Mouse (Mus musculus) kidney, embryonic 16.5 days (tissue): ENCODE results near the gene Atp5s. TPM values are rescaled to one million over a fixed set of nuclear protein-coding genes. Genes with fewer than 3 reads are reported as not detected.

Experiments used
- ATAC-seq: fragments of 200-750 bp; cut with Nextera tagmentation; 2 replicates; pipeline ENCODE4 v1.8.0; 2017; ENCODE audit warnings: moderate TSS enrichment; ENCODE audit not compliant: low FRiP score, low TSS enrichment
- H3K27ac ChIP-seq: fragments of 300-500 bp; sonication (generic); 2 replicates; pipeline ENCODE4 v1.5.1; 2014; ENCODE audit warnings: low read length
- H3K27me3 ChIP-seq: fragments of 300-500 bp; sonication (generic); 2 replicates; pipeline ENCODE4 v1.6.1; 2014; ENCODE audit warnings: low read length, control low read depth, mixed read lengths; ENCODE audit not compliant: insufficient read depth
- H3K36me3 ChIP-seq: fragments of 300-500 bp; sonication (generic); 2 replicates; pipeline ENCODE4 v1.6.1; 2014; ENCODE audit warnings: low read length, control low read depth, mixed read lengths; ENCODE audit not compliant: insufficient read depth
- H3K4me1 ChIP-seq: fragments of 300-500 bp; sonication (generic); 2 replicates; pipeline ENCODE4 v1.6.1; 2014; ENCODE audit warnings: low read length, control low read depth, mixed read lengths; ENCODE audit not compliant: insufficient read depth
- H3K4me2 ChIP-seq: fragments of 300-500 bp; sonication (generic); replicated peaks from 2 replicates; pipeline ENCODE4 v1.6.1; 2014; ENCODE audit warnings: low read depth, low read length
- H3K4me3 ChIP-seq: fragments of 300-500 bp; sonication (generic); 2 replicates; pipeline ENCODE4 v1.5.1; 2014; ENCODE audit warnings: mild to moderate bottlenecking, low read length
- H3K9ac ChIP-seq: fragments of 300-500 bp; sonication (generic); replicated peaks from 2 replicates; pipeline ENCODE4 v1.6.1; 2014; ENCODE audit warnings: low read length
- H3K9me3 ChIP-seq: fragments of 300-500 bp; sonication (generic); 2 replicates; pipeline ENCODE4 v1.6.1; 2016; ENCODE audit warnings: low read length, control low read depth
- WGBS: fragments of 180-500 bp; shearing (Covaris S2); extraction: QIAGEN DNeasy Blood & Tissue Kit; methylation state at CpG from one replicate; pipeline ENCODE4 v1.1.7; 2014; 5-methylcytosine and 5-hydroxymethylcytosine counted together
- microRNA counts: library from miRNA; unstranded; fragments of <30 nt; microRNA quantifications from one replicate; lab custom pipeline; 2016
- microRNA-seq: library from miRNA; unstranded; fragments of <30 nt; microRNA quantifications from one replicate; pipeline ENCODE4, GENCODE M21; 2016
- polyA plus RNA-seq: library from polyadenylated mRNA; unstranded; fragments of >200 nt; fragmentation: Nextera tagmentation; extraction: Ambion mirVana; gene quantifications from 2 replicates; pipeline ENCODE4 v1.2.1, GENCODE M21; 2015

Gene Atp5s
- polyA plus RNA-seq, 1 experiment from 2014 or later = 33.5 TPM

DNA sequence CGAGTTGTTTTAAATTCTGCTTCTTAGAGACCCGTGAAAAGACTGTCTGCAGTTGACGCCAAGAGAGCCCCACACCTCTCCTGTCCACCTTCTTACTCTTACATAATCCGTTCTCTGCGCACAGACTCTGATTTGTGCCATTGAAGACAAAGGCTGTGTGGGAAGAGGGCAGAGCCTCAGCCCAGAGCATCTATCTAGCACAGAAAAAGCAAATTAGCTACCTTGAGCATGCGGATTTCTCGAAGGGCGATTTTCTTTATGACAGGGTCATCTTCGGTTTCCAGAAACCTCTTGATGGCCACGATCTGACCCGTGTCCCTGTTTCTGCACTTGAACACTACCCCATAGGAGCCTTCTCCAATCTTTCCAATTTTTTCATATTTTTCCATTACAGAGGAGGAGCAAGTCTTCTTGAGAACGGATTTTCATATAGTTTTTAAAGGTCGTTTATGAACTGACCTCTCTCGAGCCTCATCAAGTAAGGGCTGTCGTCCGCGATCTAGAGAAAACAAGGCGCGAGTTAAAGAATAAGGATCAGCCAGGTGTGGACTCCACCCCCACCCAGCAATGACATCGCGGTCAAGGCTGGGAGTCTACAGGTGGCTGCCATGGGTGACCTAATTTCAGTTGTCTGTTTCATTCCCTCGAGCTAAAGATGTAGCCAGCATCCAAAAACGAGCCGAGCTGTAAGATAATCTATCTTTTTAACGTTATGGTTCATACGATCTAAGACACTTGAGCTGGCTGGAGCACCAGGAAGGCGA, 65.2 kb downstream of the Atp5s start:
- Histone ChIP-seq H3K4me3 (peak overlapping the region; percentile 57), H3K4me2 (peak overlapping the region; percentile 92), H3K4me1 (peaks cover 15% of the 10 kb centered on the region; the same call in 1 of the 2 replicates), H3K27ac (peak overlapping the region; percentile 82), H3K27me3 (no peaks in the 10 kb centered on the region), H3K36me3 (no peaks in the 10 kb centered on the region), H3K9me3 (no peaks in the 10 kb centered on the region), H3K9ac (peak overlapping the region; percentile 73)
- peak; percentile 40; the same call in 1 of the 2 replicates for ATAC-seq
- 30% methylated on average over 27 of the region's 27 CpGs for WGBS

DNA sequence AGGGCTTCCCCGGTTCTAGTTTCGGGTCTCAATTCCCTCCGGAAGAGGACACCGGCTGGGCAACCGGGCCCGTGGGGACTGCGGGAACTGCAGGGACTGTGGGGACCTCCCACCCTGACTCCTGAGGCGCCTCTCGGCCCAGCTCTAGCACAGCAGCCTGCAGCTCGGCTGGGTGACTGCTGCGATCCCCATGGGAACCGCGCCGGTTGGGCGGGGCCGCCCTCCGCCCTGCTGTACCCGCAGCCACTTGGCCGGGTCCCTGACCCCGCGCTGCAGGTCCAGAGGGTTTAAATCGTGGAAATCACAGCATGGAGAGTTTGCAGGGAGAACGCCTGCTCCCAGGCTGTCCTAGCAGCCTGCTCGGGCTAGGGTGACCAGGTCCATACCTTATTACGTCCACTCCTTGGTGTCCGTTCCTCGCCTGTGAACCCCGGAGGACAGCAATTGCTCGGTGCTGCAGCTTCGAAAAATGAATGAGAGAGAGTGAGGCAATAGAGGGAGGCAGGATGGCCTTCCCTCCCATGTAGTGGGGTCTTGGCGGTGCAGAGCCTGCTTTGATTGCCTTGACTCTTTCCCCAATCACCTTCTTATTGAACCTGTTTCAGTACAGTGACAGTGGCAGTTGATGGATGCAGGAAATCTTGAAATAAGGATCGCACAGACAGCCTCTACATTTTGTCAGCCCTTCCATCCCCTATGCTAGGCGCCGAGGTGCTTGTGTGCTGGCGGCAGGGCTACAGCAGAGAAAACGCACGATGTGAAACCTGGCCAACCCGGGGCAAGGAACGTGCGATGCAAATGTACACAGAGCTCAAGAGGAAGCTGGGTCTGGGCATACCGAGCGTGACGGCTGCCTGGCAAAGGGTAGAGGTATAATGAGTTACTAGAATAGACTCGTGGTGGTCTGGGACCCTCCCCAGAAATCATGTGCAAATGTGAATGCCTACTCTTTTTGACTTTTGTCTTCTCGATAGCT, 66.1 kb downstream of the Atp5s start, which contains the start of gene Cdkl1:
Gene Cdkl1, minus strand, starts transcription at position 738 of the 976 bp plus-strand sequence.
- Histone ChIP-seq H3K27ac (peak within 1 kb of the TSS; percentile 82), H3K4me1 (peaks cover 15% of the 10 kb centered on the region; the same call in 1 of the 2 replicates), H3K9me3 (no peaks in the 10 kb centered on the region), H3K4me3 (peak within 1 kb of the TSS; percentile 57), H3K27me3 (no peaks in the 10 kb centered on the region), H3K9ac (peak within 1 kb of the TSS; percentile 73), H3K4me2 (peak within 1 kb of the TSS; percentile 92), H3K36me3 (no peaks in the 10 kb centered on the region)
- peak; percentile 97 for ATAC-seq
- 1% methylated on average over 45 of the region's 45 CpGs for WGBS

MicroRNAs within 50 kb of the gene (microRNA counts, 519-probe panel; counts per million panel counts)
- 104 counts per million, percentile 35 among the panel's probes with 10 or more counts for microRNA mmu-miR-681 (lab: Ali Mortazavi, UCI)

Small RNAs within 50 kb of the gene (microRNA-seq; reads per million reads assigned to microRNA genes)
- gene Mir681 = not detected

Other genes starting within 250 kb of the Atp5s start
- gene Vcpkmt, start 141.9 kb upstream of the Atp5s start, polyA plus RNA-seq = 21.2 and 25.7 TPM in 2 replicates
- gene Sos2, start 43.1 kb upstream of the Atp5s start, polyA plus RNA-seq = 7.1 and 9.3 TPM in 2 replicates
- 25.2 and 26.9 TPM in 2 replicates for gene L2hgdh, start 77 bp upstream of the Atp5s start, polyA plus RNA-seq
- 25.7 and 32.4 TPM in 2 replicates for gene Cdkl1, start 66.3 kb downstream of the Atp5s start, polyA plus RNA-seq
- 4.7 and 5.7 TPM in 2 replicates for gene Atl1, start 167.7 kb downstream of the Atp5s start, polyA plus RNA-seq
- 31.5 and 32.6 TPM in 2 replicates for gene Map4k5, start 168.2 kb downstream of the Atp5s start, polyA plus RNA-seq